Mouse (Mus musculus) retina, postnatal 7 days (tissue): ENCODE results near the gene Nfkbiz.
"Not testable (repeated sequence)": the region's sequence is repeated elsewhere in the genome, so short reads cannot be mapped to it uniquely, and the experiment has no call there.

Experiments used
- DNase-seq: peaks from one replicate; pipeline ENCODE4 v3.0.0-alpha.2; 2012; ENCODE audit warnings: low read depth, low spot score

The Nfkbiz gene

DNA sequence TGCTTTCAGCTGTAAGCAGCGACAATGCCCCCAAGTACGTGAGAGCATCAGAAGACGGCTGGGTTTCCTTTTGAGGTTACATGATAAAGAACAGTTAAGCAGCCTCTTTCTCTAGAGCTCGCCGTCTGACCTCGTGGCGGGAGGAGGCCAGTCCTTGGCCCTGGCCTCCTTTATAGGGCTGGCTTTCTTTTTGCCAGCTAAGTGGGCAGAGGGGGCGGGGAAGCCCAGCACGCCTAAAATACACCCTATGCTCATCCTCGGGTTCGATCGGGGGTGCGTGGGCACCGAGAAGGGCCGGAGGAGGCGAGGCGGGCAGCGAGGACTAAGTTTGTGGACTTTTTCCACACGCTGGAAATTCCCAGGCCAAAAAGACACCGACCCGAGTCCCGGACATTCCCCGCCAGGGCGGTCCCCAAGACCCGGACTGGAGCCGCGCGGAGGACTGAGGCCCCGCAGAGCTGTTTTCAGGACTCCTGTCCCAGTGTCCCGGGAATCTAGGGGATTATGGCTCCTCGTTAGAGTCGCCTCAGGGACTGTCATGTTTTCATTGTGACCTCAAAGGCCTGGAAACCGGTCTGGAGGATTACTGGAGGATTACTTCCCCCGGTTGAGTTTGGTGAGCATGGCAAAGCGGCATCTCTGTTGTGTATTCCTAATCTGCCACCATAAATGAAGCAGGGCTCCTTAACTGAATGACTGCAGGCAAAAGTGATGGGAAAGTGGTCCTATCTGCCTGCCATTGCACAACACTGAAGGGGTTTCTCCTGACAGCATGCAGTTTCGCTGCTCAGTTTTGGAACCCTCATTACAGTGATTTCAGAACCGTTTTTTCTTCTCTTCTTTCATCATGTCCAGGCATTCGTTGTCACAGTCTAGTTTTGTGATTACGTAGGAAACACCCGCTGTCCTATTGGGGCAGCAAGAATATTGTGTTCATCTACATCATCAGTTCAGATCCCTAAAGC is at the start of gene Nfkbiz:
Gene Nfkbiz (minus strand): TSS at position 390 of the 965 bp plus-strand sequence.
- DNase-seq, result peak; percentile 79

DNA sequence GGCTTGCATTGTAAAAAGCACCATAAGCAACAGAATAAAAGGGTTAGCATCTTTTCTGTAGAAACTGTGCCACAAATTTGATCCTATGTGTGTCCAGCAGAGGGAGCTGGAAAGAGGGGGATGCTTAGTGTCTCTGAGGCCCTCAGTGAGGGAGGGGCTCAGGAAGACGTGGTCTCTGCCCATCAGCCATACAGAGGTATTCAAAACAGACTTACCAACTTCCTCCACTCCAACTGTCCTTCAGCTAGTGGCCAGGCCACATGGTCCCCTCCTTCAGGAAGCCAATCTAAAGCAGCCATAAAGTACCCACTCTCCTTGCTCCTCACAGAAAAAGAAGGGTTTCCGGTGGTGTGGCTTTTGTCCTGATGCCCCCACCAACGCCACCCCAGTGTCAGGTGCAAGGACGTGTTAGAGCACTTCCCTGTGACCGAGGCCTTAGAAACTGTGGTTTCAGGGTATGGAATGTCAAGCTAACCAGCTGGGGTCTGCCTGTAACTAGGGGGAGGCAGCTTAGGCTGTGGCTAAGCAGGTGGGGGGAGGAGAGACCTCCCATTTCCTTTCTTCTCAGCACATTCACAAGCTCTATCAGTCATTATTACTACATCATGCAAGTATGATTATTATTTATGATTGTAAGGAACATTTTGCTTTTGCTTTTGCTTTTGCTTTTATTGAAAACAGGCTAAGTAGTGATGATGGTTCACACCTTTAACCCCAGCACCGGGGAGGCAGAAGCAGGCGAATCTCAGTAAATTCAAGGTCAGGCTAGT is 49.3 kb upstream of the Nfkbiz start:
- DNase-seq, result no peak

- no peak for DNase-seq
Measured at GRCm38 (mm10) chr16:55884246-55884645, 45.5 kb upstream of the Nfkbiz start.

DNA sequence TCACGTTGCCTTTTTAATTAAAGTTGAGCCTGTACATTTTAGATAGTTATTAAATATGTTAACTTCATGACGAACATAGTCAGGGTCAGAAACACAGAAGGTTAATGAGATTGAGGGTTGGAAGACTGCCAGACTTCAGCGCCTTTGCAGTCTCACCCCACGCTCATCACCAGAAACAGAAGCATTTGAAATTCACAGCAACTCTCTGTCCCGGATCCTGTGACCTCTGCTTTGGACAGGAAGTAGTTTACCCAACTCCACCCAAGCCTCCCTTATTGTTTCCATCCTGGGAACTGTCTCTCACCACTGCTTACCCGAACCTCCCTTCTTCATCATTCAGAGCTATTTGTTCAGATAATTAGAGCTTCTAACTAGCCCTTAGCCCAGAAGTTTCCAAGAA is 37.3 kb upstream of the Nfkbiz start:
- DNase-seq, result no peak

DNA sequence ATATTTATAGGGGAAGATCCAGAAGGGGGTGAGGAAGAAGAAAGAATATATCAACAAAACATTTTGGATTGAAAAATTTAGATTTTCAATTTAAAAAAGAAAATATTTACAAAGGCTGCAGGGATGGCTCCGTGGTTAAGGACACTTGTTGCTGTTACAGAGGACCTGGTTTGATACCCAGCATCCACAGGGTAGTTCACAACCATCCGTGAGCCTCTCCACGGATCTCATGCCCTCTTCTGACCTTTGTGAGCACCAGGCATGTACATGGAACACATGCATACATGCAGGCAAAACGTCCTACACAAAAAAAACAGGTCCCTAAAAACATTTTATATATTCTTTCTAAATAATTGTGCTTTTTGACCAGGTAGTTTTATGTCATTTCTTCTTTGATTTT is 25.1 kb upstream of the Nfkbiz start:
- DNase-seq, result no peak

- peak; percentile 54 for DNase-seq
Measured at GRCm38 (mm10) chr16:55863149-55863815, 24.6 kb upstream of the Nfkbiz start.

DNA sequence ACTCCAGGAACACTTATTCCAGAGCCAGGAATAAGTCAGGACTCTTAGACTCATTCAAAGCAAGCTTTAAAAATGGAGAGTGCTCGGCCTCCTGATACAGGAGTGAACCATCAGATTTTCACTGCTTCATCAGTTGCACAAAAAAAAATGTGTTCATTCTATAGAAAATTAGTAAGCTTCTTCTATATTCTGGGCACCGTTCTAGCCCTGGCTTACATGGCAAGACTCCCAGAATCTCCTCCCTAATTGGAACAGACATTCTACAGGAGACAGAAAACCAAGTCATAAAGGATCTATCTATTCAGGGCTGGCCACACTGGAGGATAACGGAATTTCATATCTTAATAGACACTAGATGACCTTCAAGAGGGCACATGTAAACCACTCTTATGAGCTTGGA is 22.4 kb upstream of the Nfkbiz start:
- DNase-seq, result no peak

DNA sequence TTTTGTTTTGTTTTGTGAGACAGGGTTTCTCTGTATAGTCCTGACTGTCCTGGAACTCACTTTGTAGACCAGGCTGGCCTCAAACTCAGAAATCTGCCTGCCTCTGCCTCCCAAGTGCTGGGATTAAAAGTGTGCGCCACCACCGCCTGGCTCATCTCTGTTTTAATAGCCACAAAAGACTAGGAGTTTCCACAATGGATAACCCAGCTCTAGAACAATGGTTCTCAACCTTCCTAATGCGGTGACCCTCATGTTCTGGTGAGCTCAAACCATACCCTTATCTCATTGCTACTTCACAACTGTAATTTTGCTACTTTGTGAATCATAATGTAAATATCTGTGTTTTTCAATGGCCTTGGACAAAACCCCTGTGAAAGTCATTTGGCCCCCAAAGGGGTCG is 20.7 kb upstream of the Nfkbiz start:
- not testable (repeated sequence) for DNase-seq

GRCm38 (mm10) chr16:55858465-55858864 is 19.8 kb upstream of the Nfkbiz start:
- peak; percentile 40 for DNase-seq

DNA sequence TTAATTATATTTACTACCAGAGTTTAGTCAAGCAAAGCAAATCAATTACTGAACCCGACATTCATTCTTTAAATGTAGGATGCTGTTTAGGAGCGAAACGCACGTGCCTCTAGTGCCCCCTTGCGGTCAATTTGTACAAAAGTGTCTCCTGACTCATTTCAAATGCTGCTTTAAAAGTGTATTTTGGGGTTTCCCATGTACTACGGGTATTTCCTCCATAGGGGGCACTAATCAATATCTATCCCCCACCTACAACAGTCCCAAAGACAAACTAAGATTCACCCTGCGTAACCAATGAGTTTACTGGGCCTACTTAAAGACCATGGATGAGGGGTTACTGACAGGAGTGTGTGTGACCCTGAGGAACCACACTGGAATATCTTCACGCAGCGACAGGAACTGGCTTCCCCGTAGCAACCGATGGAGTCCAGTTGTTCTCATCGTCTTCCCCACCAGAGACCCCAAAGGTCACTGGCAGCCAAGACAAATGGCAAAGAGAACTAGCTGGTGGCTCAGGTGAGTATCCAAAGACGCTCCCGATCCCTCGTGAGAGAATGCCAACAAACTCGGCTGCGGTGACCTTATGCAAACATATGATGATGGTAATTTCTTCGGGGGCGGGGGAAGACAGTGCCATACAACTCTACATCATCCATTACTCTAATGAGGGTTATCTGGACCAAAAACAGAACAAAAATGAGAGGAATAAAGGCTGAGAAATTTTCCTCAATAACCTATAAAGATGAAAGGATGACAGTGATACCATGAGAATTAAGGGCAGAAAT is 14.4 kb upstream of the Nfkbiz start:
- DNase-seq, result peak; percentile 65

GRCm38 (mm10) chr16:55852515-55852914 is 13.8 kb upstream of the Nfkbiz start:
- DNase-seq, result no peak

GRCm38 (mm10) chr16:55850485-55850884 is 11.8 kb upstream of the Nfkbiz start:
- no peak for DNase-seq

- no peak for DNase-seq
Measured at GRCm38 (mm10) chr16:55847679-55848078, 9.0 kb upstream of the Nfkbiz start.

DNA sequence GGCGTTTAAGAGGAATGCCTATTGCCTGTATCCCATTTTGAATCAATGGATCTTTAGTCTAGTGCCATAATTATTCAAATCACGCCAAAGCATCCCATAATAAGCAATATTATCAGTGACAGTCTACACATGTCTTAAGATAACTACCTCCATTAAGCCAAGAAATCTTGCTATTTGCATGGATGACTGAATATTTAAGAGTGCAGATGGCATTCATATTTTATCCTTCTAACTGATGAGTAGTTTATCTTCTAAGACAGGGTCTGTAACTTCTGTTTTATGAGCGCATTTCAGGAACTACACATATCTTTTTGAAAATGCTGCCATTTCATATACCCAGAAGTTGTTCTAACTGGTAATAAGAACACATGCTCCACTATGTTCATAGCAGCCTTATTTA is 6.1 kb upstream of the Nfkbiz start:
- DNase-seq, result no peak

- DNase-seq, result no peak
Measured at GRCm38 (mm10) chr16:55843919-55844318, 5.2 kb upstream of the Nfkbiz start.

DNA sequence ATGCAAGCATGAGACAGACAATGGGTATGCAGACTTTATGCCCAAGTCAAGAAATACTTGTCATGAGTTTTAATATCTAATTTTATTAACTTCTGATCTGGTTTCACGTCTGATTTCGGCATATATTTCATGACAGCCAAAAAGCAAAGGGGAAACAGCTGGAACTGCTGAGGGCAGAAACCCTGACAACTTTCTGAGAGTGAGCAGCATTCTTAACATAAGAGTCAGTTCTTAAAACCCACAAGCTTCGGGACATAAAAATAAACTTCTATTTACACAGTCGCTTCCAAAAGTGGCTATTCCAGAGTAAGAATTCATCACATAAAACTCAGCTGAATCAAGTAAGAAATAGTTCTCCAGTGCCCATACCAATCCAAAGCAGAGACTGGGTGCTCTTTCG is 4.4 kb upstream of the Nfkbiz start:
- DNase-seq, result no peak

DNA sequence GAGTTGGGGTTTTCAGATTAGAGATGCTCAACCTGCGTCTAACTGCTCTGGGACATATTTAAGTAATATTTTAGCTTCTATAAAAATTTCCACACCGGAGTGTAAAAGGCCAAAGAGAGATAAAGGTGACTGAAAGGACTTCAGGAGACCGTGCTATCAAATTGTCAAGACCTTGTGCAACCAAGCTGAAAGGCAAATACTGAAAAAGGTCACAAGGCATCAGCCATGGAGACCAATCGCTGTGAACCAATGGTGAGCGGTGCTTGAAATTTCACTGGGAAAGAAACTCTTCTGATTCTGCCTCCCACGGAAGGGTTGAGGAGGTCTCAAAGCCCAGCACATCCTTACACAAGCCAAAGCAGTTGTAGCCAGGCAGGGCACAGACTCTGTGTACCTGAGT is 2.8 kb upstream of the Nfkbiz start:
- no peak for DNase-seq

DNA sequence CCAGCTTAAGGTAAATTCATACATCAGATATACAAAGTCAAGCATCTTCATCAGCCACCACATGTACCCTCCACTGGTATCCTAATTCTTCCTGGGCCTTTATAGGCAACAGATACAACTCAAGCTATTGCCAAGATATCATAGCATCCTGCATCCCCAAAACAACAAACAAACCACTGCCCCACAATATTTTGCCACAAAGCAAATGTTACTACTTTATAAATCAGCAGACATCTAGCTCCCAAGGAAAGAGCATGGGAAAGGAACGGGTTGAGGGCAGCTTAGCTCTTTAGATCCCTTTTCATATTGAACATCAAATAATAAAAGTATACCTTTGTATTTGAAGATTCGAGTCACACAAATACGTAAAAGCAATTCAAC is 580 bp downstream of the Nfkbiz start:
- DNase-seq, result no peak

- not testable (repeated sequence) for DNase-seq
Measured at GRCm38 (mm10) chr16:55837653-55838052, 1.0 kb downstream of the Nfkbiz start.

- DNase-seq, result no peak
Measured at GRCm38 (mm10) chr16:55837168-55837567, 1.5 kb downstream of the Nfkbiz start.

- no peak for DNase-seq
Measured at GRCm38 (mm10) chr16:55835798-55836197, 2.9 kb downstream of the Nfkbiz start.
